Mouse (Mus musculus) layer of hippocampus, adult 9-11 months (tissue): ENCODE data around the gene Zfyve19.

ENCODE experiments used
- DNase-seq: peaks from one replicate; pipeline ENCODE4 v3.0.0; 2022

Gene Zfyve19

DNA sequence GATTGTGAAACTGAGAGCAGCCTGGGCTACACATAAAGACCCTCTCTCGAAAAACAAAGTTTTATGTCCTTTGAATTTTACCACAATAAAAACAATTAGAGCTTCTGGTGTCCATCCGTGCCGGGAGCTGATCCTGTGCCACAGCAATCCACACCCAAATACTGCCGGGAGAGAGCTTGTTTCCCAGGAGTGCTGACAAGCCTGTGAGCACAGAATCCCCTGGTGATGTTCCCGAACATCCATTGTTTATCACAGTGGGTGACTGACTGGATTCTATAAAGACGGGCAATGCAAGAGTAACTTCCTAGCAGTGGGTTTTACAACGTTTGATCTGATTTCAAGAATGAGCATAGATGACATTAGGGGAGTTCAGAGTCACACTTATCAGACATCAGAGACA, 46.6 kb downstream of the Zfyve19 start:
- DNase-seq: no peak

GRCm38 (mm10) chr2:119260518-119260917, 52.1 kb downstream of the Zfyve19 start:
- no peak for DNase-seq

- no peak for DNase-seq
These were observed 52.9 kb downstream of the Zfyve19 start for GRCm38 (mm10) chr2:119261326-119261725.

- DNase-seq: no peak
These were observed 54.6 kb downstream of the Zfyve19 start for GRCm38 (mm10) chr2:119262978-119263377.

DNA sequence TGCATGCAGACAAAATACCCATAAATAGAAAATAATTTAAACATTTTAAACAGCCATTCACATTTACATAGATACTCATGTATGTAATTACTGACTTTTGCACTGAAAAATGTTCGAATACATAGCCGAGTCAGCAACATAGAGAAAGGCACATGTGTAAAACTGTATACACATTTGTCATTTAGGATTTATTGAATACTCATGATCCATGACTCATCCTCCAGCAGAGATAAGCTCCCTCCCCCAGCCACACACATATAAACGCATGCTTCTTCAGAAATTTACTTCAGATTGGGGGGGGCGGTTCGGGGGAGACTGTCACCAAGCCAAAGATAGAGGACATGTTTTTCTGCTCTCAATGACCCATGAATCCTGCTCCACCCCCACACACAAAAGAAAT, 55.4 kb downstream of the Zfyve19 start:
- DNase-seq: no peak
